Mouse (Mus musculus) embryonic facial prominence, embryonic 10.5 days (tissue): ENCODE measurements around the gene Ccnb2. TPM values are rescaled to one million over a fixed set of nuclear protein-coding genes. Genes with fewer than 3 reads are reported as not detected.
A peak's percentile ranks its signal among the peaks of the same experiment; 100 is the strongest.

ENCODE experiments used
- DNase-seq: peaks from one replicate; pipeline ENCODE4 v3.0.0-alpha.2; 2017; ENCODE audit warnings: low spot score
- H3K27ac ChIP-seq: fragments of 300-500 bp; sonication (generic); replicated peaks from 2 replicates; pipeline ENCODE4 v1.5.1; 2016; ENCODE audit warnings: mild to moderate bottlenecking
- H3K27me3 ChIP-seq: fragments of 300-500 bp; sonication (generic); replicated peaks from 2 replicates; pipeline ENCODE4 v1.6.1; 2016; ENCODE audit warnings: low read depth, mild to moderate bottlenecking; ENCODE audit not compliant: poor library complexity, severe bottlenecking
- H3K36me3 ChIP-seq: fragments of 300-500 bp; sonication (generic); replicated peaks from 2 replicates; pipeline ENCODE4 v1.6.1; 2016; ENCODE audit warnings: mild to moderate bottlenecking, moderate library complexity
- H3K4me1 ChIP-seq: fragments of 300-500 bp; sonication (generic); 2 replicates; pipeline ENCODE4 v1.6.1; 2016
- H3K4me3 ChIP-seq: fragments of 300-500 bp; sonication (generic); 2 replicates; pipeline ENCODE4 v1.5.1; 2016; ENCODE audit warnings: mild to moderate bottlenecking, moderate library complexity
- H3K9me3 ChIP-seq: fragments of 300-500 bp; sonication (generic); 2 replicates; pipeline ENCODE4 v1.6.1; 2016; ENCODE audit warnings: mild to moderate bottlenecking
- WGBS: fragments of 180-500 bp; shearing (Covaris S2); methylation state at CpG from one replicate; pipeline ENCODE4 v1.1.7; 2016; 5-methylcytosine and 5-hydroxymethylcytosine counted together
- microRNA-seq: library from miRNA; unstranded; fragments of <30 nt; microRNA quantifications from one replicate; pipeline ENCODE4, GENCODE M21; 2017
- polyA plus RNA-seq: library from polyadenylated mRNA; unstranded; fragments of >200 nt; fragmentation: Nextera tagmentation; extraction: Ambion mirVana; gene quantifications from 2 replicates; pipeline ENCODE4 v1.2.1, GENCODE M21; 2016

Gene Ccnb2
- polyA plus RNA-seq, 1 experiment from 2014 or later, result 215 TPM

DNA sequence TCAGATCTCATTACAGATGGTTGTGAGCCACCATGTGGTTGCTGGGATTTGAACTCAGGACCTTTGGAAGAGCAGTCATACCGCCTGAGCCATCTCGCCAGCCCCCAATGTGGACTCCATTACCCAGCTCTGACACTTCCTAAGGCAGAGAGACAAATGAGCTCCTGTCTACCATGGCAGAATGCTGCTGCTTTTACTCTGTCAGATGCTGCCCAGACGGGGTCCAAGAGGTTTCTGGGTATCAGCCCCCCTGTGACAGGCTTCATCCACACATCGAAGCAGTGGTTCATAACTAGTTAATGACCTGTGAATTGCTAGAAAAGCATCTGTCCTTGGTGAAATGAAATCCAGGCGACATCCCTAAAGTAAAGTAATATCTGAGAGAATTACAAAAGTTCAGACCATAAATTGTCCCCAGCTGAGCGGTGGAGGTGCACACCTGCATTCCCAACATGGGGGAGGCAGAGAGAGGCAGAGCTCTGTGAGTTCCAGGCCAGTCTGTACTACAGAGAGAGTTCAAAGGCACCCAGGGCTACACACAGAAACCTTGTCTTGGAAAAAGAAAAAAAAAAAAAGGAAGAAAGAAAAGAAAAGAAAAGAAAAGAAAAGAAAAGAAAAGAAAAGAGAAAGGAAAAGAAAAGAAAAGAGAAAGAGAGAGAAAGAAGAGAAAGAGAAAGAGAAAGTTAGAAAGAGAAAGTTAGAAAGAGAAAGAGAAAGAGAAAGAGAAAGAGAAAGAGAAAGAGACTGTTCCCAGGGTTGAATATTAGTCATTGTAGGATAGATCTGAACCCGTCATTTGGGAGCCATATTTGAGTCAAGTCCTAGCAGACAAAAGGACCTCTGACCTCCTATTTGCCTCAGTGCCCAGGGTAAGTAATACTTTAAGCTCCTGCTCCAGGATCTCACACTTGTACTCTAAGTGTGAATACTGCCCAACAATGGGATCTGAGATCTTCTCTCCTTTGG, 41.6 kb downstream of the Ccnb2 start:
- H3K36me3 ChIP-seq, result peaks cover 44% of the 10 kb centered on the region
- H3K4me1 ChIP-seq, result no peaks in the 10 kb centered on the region
- WGBS, result 81% methylated on average over 7 of the region's 7 CpGs
- no peak overlapping the region for H3K27ac ChIP-seq
- H3K4me3 ChIP-seq, result no peak overlapping the region
- no peak for DNase-seq
- H3K9me3 ChIP-seq, result no peaks in the 10 kb centered on the region
- no peaks in the 10 kb centered on the region for H3K27me3 ChIP-seq

GRCm38 (mm10) chr9:70371638-70372037, 49.7 kb downstream of the Ccnb2 start:
- no peak for DNase-seq
- H3K4me3 ChIP-seq, result no peak overlapping the region
- 83% methylated on average over 5 of the region's 5 CpGs for WGBS
- peaks cover 46% of the 10 kb centered on the region for H3K36me3 ChIP-seq
- H3K9me3 ChIP-seq, result no peaks in the 10 kb centered on the region
- no peaks in the 10 kb centered on the region for H3K4me1 ChIP-seq
- H3K27ac ChIP-seq, result no peak overlapping the region
- no peaks in the 10 kb centered on the region for H3K27me3 ChIP-seq

DNA sequence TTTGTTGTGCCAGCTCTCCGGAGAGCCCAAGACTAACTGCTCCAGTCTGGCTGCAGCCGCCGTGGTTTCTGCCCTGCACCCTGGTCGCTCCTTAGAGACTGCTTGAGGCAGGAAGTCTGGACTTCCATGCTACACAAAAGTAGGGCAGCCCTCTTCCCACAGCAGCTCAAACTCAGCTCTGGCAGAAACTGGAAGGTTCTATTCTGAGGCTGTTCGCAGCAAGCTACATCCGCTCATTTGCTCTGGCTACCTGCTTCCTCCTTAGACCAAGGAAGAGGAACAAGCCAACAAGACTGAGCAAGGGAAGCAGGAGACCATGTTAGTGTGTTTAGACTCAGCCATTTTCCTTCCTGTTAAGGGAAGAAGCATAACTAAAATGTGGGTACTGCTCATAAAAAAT, 54.4 kb downstream of the Ccnb2 start:
- WGBS, result 90% methylated on average over 6 of the region's 6 CpGs

DNA sequence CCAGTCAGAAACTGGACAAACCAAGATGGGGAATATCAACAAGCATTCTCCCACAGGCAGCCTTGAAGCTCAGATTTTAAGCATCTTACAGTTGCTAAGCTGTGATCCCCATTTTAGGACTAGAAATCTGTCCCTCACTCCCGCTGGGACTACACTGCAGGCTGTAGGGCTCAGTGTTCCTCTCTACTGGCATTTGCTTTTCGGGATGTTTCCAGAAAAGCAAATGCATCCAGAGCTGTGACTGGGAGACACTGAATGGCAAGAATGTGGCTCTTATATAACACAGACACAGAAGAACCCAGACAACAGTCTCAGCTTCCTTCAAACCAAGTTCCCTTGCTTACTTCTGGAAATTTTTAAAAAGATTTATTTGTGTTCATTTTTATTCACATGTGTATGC, 55.4 kb downstream of the Ccnb2 start:
- no peak overlapping the region for H3K27ac ChIP-seq
- H3K27me3 ChIP-seq, result no peaks in the 10 kb centered on the region
- DNase-seq, result no peak
- 86% methylated on average over 2 of the region's 2 CpGs for WGBS
- H3K4me3 ChIP-seq, result no peak overlapping the region
- H3K9me3 ChIP-seq, result no peaks in the 10 kb centered on the region
- peaks cover 70% of the 10 kb centered on the region for H3K36me3 ChIP-seq
- no peaks in the 10 kb centered on the region for H3K4me1 ChIP-seq

More for the DNA sequence above, 54.4 kb downstream of the Ccnb2 start:
- Histone ChIP-seq H3K36me3 (peaks cover 69% of the 10 kb centered on the region), H3K4me3 (no peak overlapping the region), H3K27me3 (no peaks in the 10 kb centered on the region), H3K9me3 (no peaks in the 10 kb centered on the region), H3K4me1 (no peaks in the 10 kb centered on the region), H3K27ac (no peak overlapping the region)
- DNase-seq, result no peak

DNA sequence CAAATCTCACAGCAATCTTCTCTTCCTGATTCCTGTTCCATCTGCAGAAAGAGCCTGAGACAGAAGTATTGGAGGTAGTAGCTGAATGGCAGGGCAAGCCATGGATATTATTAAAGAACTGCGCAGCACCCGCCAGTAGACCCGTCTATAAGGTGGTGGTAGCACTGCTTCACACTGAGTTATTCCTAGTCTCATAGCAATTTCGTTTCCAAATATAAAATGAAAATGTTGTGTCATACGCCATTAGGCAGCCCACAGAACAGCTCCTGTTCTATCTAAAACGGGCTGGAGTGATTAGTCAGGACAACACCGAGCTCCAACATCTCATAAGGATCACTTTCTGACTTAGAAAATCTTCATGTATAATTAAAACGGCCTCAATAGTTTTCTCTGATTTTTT, 56.6 kb downstream of the Ccnb2 start:
- no peak for DNase-seq
- Histone ChIP-seq H3K4me1 (no peaks in the 10 kb centered on the region), H3K27ac (no peak overlapping the region), H3K27me3 (no peaks in the 10 kb centered on the region), H3K36me3 (peaks cover 68% of the 10 kb centered on the region), H3K9me3 (no peaks in the 10 kb centered on the region), H3K4me3 (no peak overlapping the region)
- WGBS, result 92% methylated on average over 8 of the region's 8 CpGs

DNA sequence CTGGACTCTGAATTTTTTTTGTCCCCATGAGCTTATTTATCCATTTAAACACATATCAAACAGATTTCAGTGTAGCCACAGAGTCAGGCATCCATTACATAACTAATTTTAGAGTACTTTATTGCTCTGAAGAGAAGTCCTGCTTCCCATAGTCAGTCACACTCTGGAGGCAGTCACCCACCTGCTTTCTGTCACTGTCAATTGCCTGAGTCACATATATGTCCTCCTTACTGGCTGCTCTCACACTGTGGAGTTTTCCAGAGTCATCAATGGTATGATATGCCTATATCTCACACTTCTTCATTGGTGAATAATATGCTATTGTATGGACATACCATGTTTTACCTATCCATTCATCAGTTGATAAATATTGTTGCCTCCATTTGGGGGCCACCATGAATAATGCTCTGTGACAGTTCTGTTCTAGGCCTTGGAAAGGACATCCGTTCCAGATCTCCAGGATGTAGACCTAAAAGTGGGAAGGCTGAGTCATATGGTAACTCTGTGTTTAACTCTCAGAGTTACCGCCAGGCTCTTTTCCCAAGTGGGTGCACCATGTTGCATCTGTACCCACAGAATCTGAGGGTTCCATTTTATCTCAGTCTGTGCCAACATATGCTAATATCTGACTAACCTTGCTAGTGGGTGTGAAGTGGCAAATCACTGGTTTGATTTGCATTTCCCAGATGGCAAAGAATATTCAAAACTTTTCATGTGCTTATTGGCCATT, 61.8 kb downstream of the Ccnb2 start:
- no peak for DNase-seq
- Histone ChIP-seq H3K36me3 (peaks cover 51% of the 10 kb centered on the region), H3K27ac (no peak overlapping the region), H3K4me1 (no peaks in the 10 kb centered on the region; the same call in 1 of the 2 replicates), H3K27me3 (no peaks in the 10 kb centered on the region), H3K9me3 (peaks cover 3% of the 10 kb centered on the region; the same call in 1 of the 2 replicates), H3K4me3 (no peak overlapping the region)
- 98% methylated on average over 2 of the region's 2 CpGs for WGBS

Small RNAs within 50 kb of the gene (microRNA-seq; reads per million reads assigned to microRNA genes)
- 6.7 reads per million, percentile 17 among the genes with 10 or more reads in this experiment for gene Mir5626

Other genes with a start within 250 kb of the Ccnb2 start
- 16.9 and 17.6 TPM in 2 replicates for gene Myo1e, start 214.2 kb downstream of the Ccnb2 start, polyA plus RNA-seq
- 30.3 and 31.8 TPM in 2 replicates for gene Rnf111, start 82.2 kb upstream of the Ccnb2 start, polyA plus RNA-seq
- gene Sltm, start 121.2 kb upstream of the Ccnb2 start, polyA plus RNA-seq, result 69.3 and 71.6 TPM in 2 replicates
- 0.13 and 0.17 TPM in 2 replicates for gene Gm10642, start 234.7 kb upstream of the Ccnb2 start, polyA plus RNA-seq
- 3.3 and 4.0 TPM in 2 replicates for gene Mindy2, start 235.6 kb upstream of the Ccnb2 start, polyA plus RNA-seq